Mouse (Mus musculus): ENCODE data around the gene Slc44a4. TPM values are rescaled to one million over a fixed set of nuclear protein-coding genes. Genes with fewer than 3 reads are reported as not detected.

Gene Slc44a4
- total and polyA plus RNA-seq, 2 experiments from 2014 or later: 0.11 to 0.49 TPM

- DNase-seq (ENCODE audit: low spot score): no peak
- 54% methylated on average over 6 of the region's 6 CpGs for WGBS
Measured at GRCm38 (mm10) chr17:34922939-34923338, 8.7 kb downstream of the Slc44a4 start.

GRCm38 (mm10) chr17:34924258-34924657 is 10.0 kb downstream of the Slc44a4 start:
- ATAC-seq (ENCODE audit: low FRiP score) (no peak), DNase-seq (ENCODE audit: low spot score) (no peak)
- no peak overlapping the region for H3K4me3 ChIP-seq (ENCODE audit: low read depth, low read length)
- no peaks in the 10 kb centered on the region for H3K9me3 ChIP-seq (ENCODE audit: low read length)
- no peaks in the 10 kb centered on the region for H3K4me1 ChIP-seq (ENCODE audit: insufficient read depth, low read length)
- H3K27me3 ChIP-seq (ENCODE audit: insufficient read depth, low read length): no peaks in the 10 kb centered on the region
- H3K4me2 ChIP-seq (ENCODE audit: low read depth, low read length, poor library complexity, severe bottlenecking): no peak overlapping the region
- WGBS: 66% methylated on average over 5 of the region's 5 CpGs
- H3K9ac ChIP-seq (replicated peaks; ENCODE audit: low read length, poor library complexity, severe bottlenecking): no peak overlapping the region
- H3K36me3 ChIP-seq (ENCODE audit: insufficient read depth, low read length): no peaks in the 10 kb centered on the region
- TF ChIP-seq CTCF (IDR thresholded peaks at IDR 0.05): no peak
- no peak overlapping the region for H3K27ac ChIP-seq (ENCODE audit: low read depth, low read length)

More at GRCm38 (mm10) chr17:34922939-34923338, 8.7 kb downstream of the Slc44a4 start:
- no peaks in the 10 kb centered on the region for H3K9me3 ChIP-seq (ENCODE audit: low read length)
- 0 out of 2 replicates have a peak, but pooled peaks have one; percentile 16 for TF ChIP-seq CTCF (IDR thresholded peaks at IDR 0.05)
- H3K4me1 ChIP-seq (ENCODE audit: insufficient read depth, low read length): no peaks in the 10 kb centered on the region
- no peak overlapping the region for H3K27ac ChIP-seq (ENCODE audit: low read depth, low read length)
- no peak overlapping the region for H3K9ac ChIP-seq (replicated peaks; ENCODE audit: low read length, poor library complexity, severe bottlenecking)
- H3K4me3 ChIP-seq (ENCODE audit: low read depth, low read length): no peak overlapping the region
- H3K4me2 ChIP-seq (ENCODE audit: low read depth, low read length, poor library complexity, severe bottlenecking): no peak overlapping the region
- H3K27me3 ChIP-seq (ENCODE audit: insufficient read depth, low read length): no peaks in the 10 kb centered on the region
- no peaks in the 10 kb centered on the region for H3K36me3 ChIP-seq (ENCODE audit: insufficient read depth, low read length)
- no peak for ATAC-seq (ENCODE audit: low FRiP score)

- H3K4me1 ChIP-seq (ENCODE audit: insufficient read depth, low read length): 0 out of 2 replicates have a peak, but pooled peaks cover 2% of the 10 kb centered on the region
- no peak for TF ChIP-seq CTCF (IDR thresholded peaks at IDR 0.05)
- WGBS: 86% methylated on average over 18 of the region's 18 CpGs
Measured at GRCm38 (mm10) chr17:34927306-34928019, 13.2 kb downstream of the Slc44a4 start.

GRCm38 (mm10) chr17:34928841-34929240 is 14.6 kb downstream of the Slc44a4 start:
- Histone ChIP-seq H3K27me3 (ENCODE audit: insufficient read depth, low read length) (no peaks in the 10 kb centered on the region), H3K9me3 (ENCODE audit: low read length) (no peaks in the 10 kb centered on the region), H3K4me3 (ENCODE audit: low read depth, low read length) (no peak overlapping the region), H3K4me1 (ENCODE audit: insufficient read depth, low read length) (0 out of 2 replicates have a peak, but pooled peaks cover 3% of the 10 kb centered on the region), H3K27ac (ENCODE audit: low read depth, low read length) (no peak overlapping the region), H3K4me2 (ENCODE audit: low read depth, low read length, poor library complexity, severe bottlenecking) (no peak overlapping the region), H3K9ac (replicated peaks; ENCODE audit: low read length, poor library complexity, severe bottlenecking) (no peak overlapping the region), H3K36me3 (ENCODE audit: insufficient read depth, low read length) (peaks cover 3% of the 10 kb centered on the region; the same call in 1 of the 2 replicates)
- TF ChIP-seq CTCF (IDR thresholded peaks at IDR 0.05): no peak
- WGBS: 67% methylated on average over 4 of the region's 4 CpGs
- no peak for DNase-seq (ENCODE audit: low spot score)
- ATAC-seq (ENCODE audit: low FRiP score): no peak

More at GRCm38 (mm10) chr17:34927306-34928019, 13.2 kb downstream of the Slc44a4 start:
- H3K9me3 ChIP-seq (ENCODE audit: low read length): no peaks in the 10 kb centered on the region
- DNase-seq (ENCODE audit: low spot score) (no peak), ATAC-seq (ENCODE audit: low FRiP score) (no peak)
- H3K36me3 ChIP-seq (ENCODE audit: insufficient read depth, low read length): no peaks in the 10 kb centered on the region
- no peaks in the 10 kb centered on the region for H3K27me3 ChIP-seq (ENCODE audit: insufficient read depth, low read length)
- H3K4me2 ChIP-seq (ENCODE audit: low read depth, low read length, poor library complexity, severe bottlenecking): no peak overlapping the region
- no peak overlapping the region for H3K9ac ChIP-seq (replicated peaks; ENCODE audit: low read length, poor library complexity, severe bottlenecking)
- H3K4me3 ChIP-seq (ENCODE audit: low read depth, low read length): no peak overlapping the region
- H3K27ac ChIP-seq (ENCODE audit: low read depth, low read length): no peak overlapping the region

GRCm38 (mm10) chr17:34931061-34931734 is 16.9 kb downstream of the Slc44a4 start, which contains the start of gene Neu1:
Neu1 (plus strand) TSS chr17:34931253.
- peak; percentile 99 for DNase-seq (ENCODE audit: low spot score)
- Histone ChIP-seq H3K27me3 (ENCODE audit: insufficient read depth, low read length) (no peaks in the 10 kb centered on the region), H3K27ac (ENCODE audit: low read depth, low read length) (peak within 1 kb of the TSS; percentile 69), H3K4me3 (ENCODE audit: low read depth, low read length) (peak within 1 kb of the TSS; percentile 66), H3K9ac (replicated peaks; ENCODE audit: low read length, poor library complexity, severe bottlenecking) (peak within 1 kb of the TSS; percentile 81), H3K36me3 (ENCODE audit: insufficient read depth, low read length) (peaks cover 16% of the 10 kb centered on the region), H3K4me2 (ENCODE audit: low read depth, low read length, poor library complexity, severe bottlenecking) (peak within 1 kb of the TSS; percentile 94), H3K4me1 (ENCODE audit: insufficient read depth, low read length) (0 out of 2 replicates have a peak, but pooled peaks cover 3% of the 10 kb centered on the region), H3K9me3 (ENCODE audit: low read length) (no peaks in the 10 kb centered on the region)
- peak; percentile 98 for ATAC-seq (ENCODE audit: low FRiP score)
- under 1% methylated on average over 35 of the region's 38 CpGs for WGBS
- TF ChIP-seq CTCF (IDR thresholded peaks at IDR 0.05): peak; percentile 90

- no peaks in the 10 kb centered on the region for H3K9me3 ChIP-seq (ENCODE audit: low read length)
- peak overlapping the region; percentile 94 for H3K4me2 ChIP-seq (ENCODE audit: low read depth, low read length, poor library complexity, severe bottlenecking)
- peak overlapping the region; percentile 81 for H3K9ac ChIP-seq (replicated peaks; ENCODE audit: low read length, poor library complexity, severe bottlenecking)
- TF ChIP-seq CTCF (IDR thresholded peaks at IDR 0.05): no peak
- H3K4me3 ChIP-seq (ENCODE audit: low read depth, low read length): peak overlapping the region; percentile 66
- ATAC-seq (ENCODE audit: low FRiP score): peak; percentile 28
- WGBS: 10% methylated on average over 14 of the region's 14 CpGs
- peak; percentile 50 for DNase-seq (ENCODE audit: low spot score)
- 0 out of 2 replicates have a peak, but pooled peaks cover 3% of the 10 kb centered on the region for H3K4me1 ChIP-seq (ENCODE audit: insufficient read depth, low read length)
- H3K27ac ChIP-seq (ENCODE audit: low read depth, low read length): peak overlapping the region; percentile 69
- no peaks in the 10 kb centered on the region for H3K27me3 ChIP-seq (ENCODE audit: insufficient read depth, low read length)
- H3K36me3 ChIP-seq (ENCODE audit: insufficient read depth, low read length): peaks cover 16% of the 10 kb centered on the region
Measured at GRCm38 (mm10) chr17:34931735-34932098, 17.5 kb downstream of the Slc44a4 start.
